Mouse (Mus musculus) gastrocnemius, postnatal 10 days (tissue): ENCODE measurements around the gene Olfr1195. TPM values are rescaled to one million over a fixed set of nuclear protein-coding genes. Genes with fewer than 3 reads are reported as not detected.
"Not testable (repeated sequence)": the region's sequence is repeated elsewhere in the genome, so short reads cannot be mapped to it uniquely, and the experiment has no call there.

Source experiments
- DNase-seq: peaks from one replicate; pipeline ENCODE4 v3.0.0; 2021; ENCODE audit warnings: mixed read lengths
- long read RNA-seq, 2 experiments: library from polyadenylated mRNA; stranded (forward); transcript quantifications; one replicate each; pipeline ENCODE4 v2.0.0; 2021
- total RNA-seq, 2 experiments: library from RNA; stranded (reverse); gene quantifications; 2 replicates each; pipeline ENCODE4 v1.2.3; 2021

The Olfr1195 gene
- total RNA-seq = not detected
- long read RNA-seq, experiment 1 = 0 reads
- long read RNA-seq, experiment 2 = 0 reads

DNA sequence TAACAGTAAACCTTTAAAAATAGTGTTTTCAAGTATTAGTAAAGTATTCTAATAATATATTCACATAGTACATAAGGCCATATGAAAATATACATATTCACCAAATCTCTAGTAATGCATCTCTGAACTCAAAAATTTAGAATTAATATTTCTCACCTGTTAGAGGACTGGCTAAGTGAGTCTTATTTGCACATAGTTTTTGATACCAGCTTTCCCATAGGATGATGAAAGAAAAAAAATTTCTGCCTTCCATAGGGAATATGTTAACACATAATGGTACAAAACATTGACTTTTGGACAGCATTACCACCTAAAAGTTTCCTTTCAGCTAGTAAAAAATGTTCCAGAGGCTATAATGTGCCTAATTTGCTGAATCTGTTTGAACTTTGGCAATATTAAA is at the start of gene Olfr1195:
Gene Olfr1195 (minus strand): TSS at position 101 of the 400 bp plus-strand sequence.
- no peak for DNase-seq

GRCm38 (mm10) chr2:88732266-88732665 is 43.3 kb upstream of the Olfr1195 start, which contains the start of gene Olfr1197:
Gene Olfr1197 (minus strand): TSS chr2:88732366.
- no peak for DNase-seq

- DNase-seq = no peak
Observed at GRCm38 (mm10) chr2:88704497-88704896, 15.5 kb upstream of the Olfr1195 start, which contains the start of gene Olfr1196. Gene Olfr1196 (minus strand): TSS chr2:88704597.

DNA sequence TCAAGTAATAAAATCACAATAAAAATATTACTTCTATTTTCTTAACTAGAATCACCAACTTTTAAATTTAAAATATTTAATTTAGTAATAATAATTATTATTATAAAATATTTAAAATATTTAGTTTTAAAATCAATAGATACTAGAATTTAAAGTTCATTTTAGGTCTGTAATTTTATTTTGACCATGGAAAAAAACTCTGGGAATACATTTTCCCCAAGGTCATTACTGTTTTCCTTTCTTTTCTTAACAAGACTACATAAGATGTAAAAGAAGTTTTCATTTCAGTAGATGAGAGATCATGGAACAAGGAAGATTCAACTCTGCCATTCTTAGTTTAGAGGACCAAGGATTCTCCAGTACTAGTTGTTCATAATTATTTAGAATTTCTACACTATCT is 13.7 kb downstream of the Olfr1195 start, which contains the start of gene Olfr1193:
Gene Olfr1193 (plus strand): TSS at position 301 of the 400 bp plus-strand sequence.
- DNase-seq = not testable (repeated sequence)

DNA sequence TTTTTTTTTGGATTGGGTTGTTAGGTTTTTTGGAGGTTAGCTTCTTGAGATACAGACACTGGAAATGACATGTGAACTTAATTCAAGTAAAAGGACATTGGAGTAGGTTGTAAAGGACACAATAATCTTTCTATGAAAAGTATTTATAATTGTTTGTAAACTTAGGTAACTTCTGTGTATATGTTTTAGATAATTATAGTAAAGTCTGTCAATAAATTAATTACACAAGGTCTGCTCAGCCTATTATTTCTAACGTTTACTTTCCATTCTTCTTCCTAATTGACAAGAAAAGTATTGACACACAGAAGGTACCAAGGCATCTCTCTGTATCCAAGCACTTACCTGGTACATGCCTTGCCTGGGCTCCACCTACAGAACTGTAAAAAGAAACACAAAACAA is 40.8 kb downstream of the Olfr1195 start, which contains the start of gene Olfr1192-ps1:
Gene Olfr1192-ps1 (plus strand): TSS at position 301 of the 400 bp plus-strand sequence.
- DNase-seq = no peak

DNA sequence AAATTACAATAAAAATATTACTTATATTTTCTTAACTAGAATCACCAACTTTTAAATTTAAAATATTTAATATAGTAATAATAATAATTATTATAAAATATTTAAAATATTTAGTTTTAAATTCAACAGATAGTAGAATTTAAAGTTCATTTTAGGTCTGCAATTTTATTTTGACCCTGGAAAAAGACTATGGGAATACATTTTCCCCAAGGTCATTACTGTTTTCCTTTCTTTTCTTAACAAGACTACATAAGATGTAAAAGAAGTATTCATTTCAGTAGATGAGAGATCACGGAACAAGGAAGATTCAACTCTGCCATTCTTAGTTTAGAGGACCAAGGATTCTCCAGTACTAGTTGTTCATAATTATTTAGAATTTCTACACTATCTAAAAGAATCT is 48.7 kb downstream of the Olfr1195 start, which contains the start of gene Olfr1191-ps1:
Gene Olfr1191-ps1 (plus strand): TSS at position 301 of the 400 bp plus-strand sequence.
- DNase-seq = not testable (repeated sequence)

Other genes with a start within 250 kb of the Olfr1195 start
- gene Gm13757, start 240.1 kb downstream of the Olfr1195 start, total RNA-seq = not detected
- gene Olfr1183, start 234.3 kb downstream of the Olfr1195 start, total RNA-seq = not detected
- gene Olfr1184, start 205.6 kb downstream of the Olfr1195 start, total RNA-seq = not detected
- not detected for gene Olfr1185-ps1, start 195.9 kb downstream of the Olfr1195 start, total RNA-seq
- gene Olfr1186, start 170.6 kb downstream of the Olfr1195 start, total RNA-seq = not detected
- gene Olfr1188, start 132.3 kb downstream of the Olfr1195 start, total RNA-seq = not detected
- gene Olfr1189, start 102.7 kb downstream of the Olfr1195 start, total RNA-seq = not detected
- not detected for gene Olfr1191-ps1, start 48.6 kb downstream of the Olfr1195 start, total RNA-seq
- not detected for gene Olfr1192-ps1, start 40.7 kb downstream of the Olfr1195 start, total RNA-seq
- gene Olfr1193, start 13.6 kb downstream of the Olfr1195 start, total RNA-seq = not detected
- gene Olfr1196, start 15.4 kb upstream of the Olfr1195 start, total RNA-seq = not detected
- gene Olfr1197, start 43.2 kb upstream of the Olfr1195 start, total RNA-seq = not detected
- gene Olfr1198, start 62.2 kb upstream of the Olfr1195 start, total RNA-seq = not detected
- not detected for gene Olfr1199, start 71.3 kb upstream of the Olfr1195 start, total RNA-seq
- not detected for gene Olfr1200, start 81.3 kb upstream of the Olfr1195 start, total RNA-seq
- not detected for gene Olfr1201, start 103.8 kb upstream of the Olfr1195 start, total RNA-seq
- not detected for gene Olfr1202, start 125.3 kb upstream of the Olfr1195 start, total RNA-seq
- gene Olfr1205, start 140.6 kb upstream of the Olfr1195 start, total RNA-seq = not detected
- not detected for gene Olfr1204, start 160.1 kb upstream of the Olfr1195 start, total RNA-seq
- not detected for gene Olfr1206, start 174.0 kb upstream of the Olfr1195 start, total RNA-seq
- gene Olfr1208, start 213.1 kb upstream of the Olfr1195 start, total RNA-seq = not detected
- gene Olfr1209, start 226.0 kb upstream of the Olfr1195 start, total RNA-seq = not detected
- gene Olfr1211, start 248.9 kb upstream of the Olfr1195 start, total RNA-seq = not detected